ENCODE assay signal across 18 mouse cellular contexts in the genomic region with DNA sequence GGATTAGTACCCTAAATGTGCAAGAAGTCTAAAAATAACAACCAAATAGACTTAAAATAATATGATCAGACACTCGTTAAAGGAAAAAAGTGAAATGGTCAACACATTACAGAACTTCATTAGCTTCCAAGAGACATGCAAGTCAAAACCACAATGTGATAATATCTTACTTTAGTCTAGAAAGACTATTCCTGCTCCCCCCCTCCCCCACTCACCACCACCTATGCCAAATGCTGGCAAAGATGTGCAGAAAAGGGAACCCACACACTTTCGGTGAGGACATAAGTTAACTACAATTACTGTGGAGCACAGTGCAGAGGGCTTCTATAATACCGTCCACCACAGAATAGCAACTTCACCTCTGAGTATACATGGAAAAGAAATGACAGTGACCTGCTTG. TPM values are rescaled to one million over a fixed set of nuclear protein-coding genes. Genes with fewer than 3 reads are reported as not detected.
"Had no signal": no experiment of that assay in that cellular context is flagged by ENCODE, and none has a peak within 500 bp of the region (broad histone marks: within the 10 kb centered on the region; RNA-seq: fewer than 3 reads in every experiment).

No protein-coding gene starts in this region.

- H3K4me3 ChIP-seq: liver, embryonic 13.5 days; liver, embryonic 15.5 days; megakaryocyte, embryonic 14.5 days; midbrain, embryonic 12.5 days; neural tube, embryonic 12.5 days had no signal

- H3K27me3 ChIP-seq: liver, embryonic 13.5 days; liver, embryonic 15.5 days; megakaryocyte, embryonic 14.5 days; midbrain, embryonic 12.5 days; neural tube, embryonic 12.5 days had no signal

- H3K36me3 ChIP-seq: liver, embryonic 13.5 days; liver, embryonic 15.5 days; midbrain, embryonic 12.5 days; neural tube, embryonic 12.5 days had no signal

- H3K9me3 ChIP-seq: liver, embryonic 13.5 days; liver, embryonic 15.5 days; megakaryocyte, embryonic 14.5 days; midbrain, embryonic 12.5 days; neural tube, embryonic 12.5 days had no signal

- H3K4me2 ChIP-seq: liver, embryonic 13.5 days; liver, embryonic 15.5 days; lung, embryonic 14.5 days; midbrain, embryonic 12.5 days; neural tube, embryonic 12.5 days had no signal

- H3K27ac ChIP-seq: liver, embryonic 13.5 days; liver, embryonic 15.5 days; macrophage; midbrain, embryonic 12.5 days; neural tube, embryonic 12.5 days had no signal

- ATAC-seq: liver, postnatal 0 days had no signal

- H3K9ac ChIP-seq: liver, embryonic 13.5 days; liver, embryonic 15.5 days; liver, postnatal 0 days; lung, embryonic 14.5 days; midbrain, embryonic 12.5 days; neural tube, embryonic 12.5 days had no signal

- H3K4me1 ChIP-seq: liver, embryonic 13.5 days; liver, embryonic 15.5 days; megakaryocyte, embryonic 14.5 days; midbrain, embryonic 12.5 days; neural tube, embryonic 12.5 days had no signal

- DNase-seq: liver, embryonic 13.5 days; liver, postnatal 0 days; lung, embryonic 14.5 days; lung, postnatal 10 days; midbrain, embryonic 14.5 days; right cerebral cortex, postnatal 14 days; thymus, adult 18-20 months; thymus, postnatal 14 days; thymus, postnatal 36 days had no signal

RNA-seq across cellular contexts. Expression of a gene that starts 24.2 kb away (rescaled TPM):
- total RNA-seq: midbrain, postnatal 0 days; monocyte, adult 5-6 weeks; neutrophil, adult 5-6 weeks had no signal
- polyA plus RNA-seq: liver, postnatal 0 days; midbrain, embryonic 14.5 days; midbrain, postnatal 0 days; neural tube, embryonic 14.5 days had no signal
